Mouse (Mus musculus): ENCODE results near the gene Il2rb. TPM values are rescaled to one million over a fixed set of nuclear protein-coding genes. Genes with fewer than 3 reads are reported as not detected.

Il2rb gene
- total and polyA plus RNA-seq, 3 experiments = 0.04 TPM; not detected in 2

DNA sequence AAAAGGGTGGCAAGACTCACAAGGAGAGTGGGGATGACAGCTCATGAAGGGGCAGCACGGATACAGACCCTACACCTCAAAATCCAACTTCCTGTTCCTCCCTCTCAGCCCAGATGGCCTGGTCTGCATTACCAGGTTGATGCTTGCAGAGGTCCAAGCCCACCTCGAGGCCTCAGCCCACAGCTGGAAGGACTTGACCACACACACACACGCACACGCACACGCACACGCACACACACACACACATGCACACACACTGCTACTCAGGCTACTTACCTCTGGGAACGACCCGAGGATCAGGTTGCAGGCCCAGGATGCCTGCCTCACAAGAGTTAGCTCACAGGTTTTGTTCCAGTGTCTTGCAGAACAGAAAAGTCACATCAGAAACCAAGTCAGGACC, 5.2 kb downstream of the Il2rb start:
- H3K4me1 ChIP-seq (ENCODE audit: control insufficient read depth in 1 of 2, insufficient read depth in 2 of 2, low read length in 2 of 2) = no peaks in the 10 kb centered on the region
- peaks cover 16 to 19% of the 10 kb centered on the region in 2 experiments for H3K27me3 ChIP-seq (ENCODE audit: control insufficient read depth in 1 of 2, insufficient read depth in 2 of 2, low read length in 2 of 2)
- no peak overlapping the region for H3K9ac ChIP-seq (ENCODE audit: control insufficient read depth, low read depth, low read length, poor library complexity, severe bottlenecking)
- no peaks in the 10 kb centered on the region for H3K36me3 ChIP-seq (ENCODE audit: control insufficient read depth in 1 of 2, insufficient read depth in 2 of 2, low read length in 2 of 2)
- TF ChIP-seq GABPA (IDR thresholded peaks at IDR 0.05; ENCODE audit: low read depth, low read length) (no peak), USF2 (IDR thresholded peaks at IDR 0.05; ENCODE audit: borderline replicate concordance in 1 of 2, insufficient read depth in 1 of 2, low read depth in 1 of 2, low read length in 2 of 2) (no peak), ETS1 (IDR thresholded peaks at IDR 0.05; ENCODE audit: low read depth, low read length) (no peak), ZC3H11A (IDR thresholded peaks at IDR 0.05; ENCODE audit: low read depth, low read length) (no peak), JUND (IDR thresholded peaks at IDR 0.05; ENCODE audit: low read depth, low read length) (no peak), SIN3A (IDR thresholded peaks at IDR 0.05; ENCODE audit: low read length) (no peak), RCOR1 (IDR thresholded peaks at IDR 0.05; ENCODE audit: low read depth, low read length) (no peak), POLR2AphosphoS5 (IDR thresholded peaks at IDR 0.05; ENCODE audit: borderline replicate concordance, low read depth, low read length) (no peak), UBTF (IDR thresholded peaks at IDR 0.05; ENCODE audit: borderline replicate concordance, insufficient read depth, low read depth, low read length) (no peak), USF1 (IDR thresholded peaks at IDR 0.05; ENCODE audit: low read depth, low read length) (no peak), MAZ (IDR thresholded peaks at IDR 0.05; ENCODE audit: low read depth, low read length) (no peak), GATA1 (IDR thresholded peaks at IDR 0.05; ENCODE audit: low read depth, low read length) (no peak), ELF1 (IDR thresholded peaks at IDR 0.05; ENCODE audit: low read depth, low read length) (no peak), NELFE (IDR thresholded peaks at IDR 0.05; ENCODE audit: low read depth, low read length) (no peak), CTCF (IDR thresholded peaks at IDR 0.05 in 2 of 3, conservative IDR thresholded peaks at IDR 0.05 in 1 of 3; ENCODE audit: control insufficient read depth in 1 of 3, insufficient read depth in 1 of 3, low read depth in 2 of 3, low read length in 3 of 3, poor library complexity in 1 of 3, severe bottlenecking in 1 of 3) (no peak), E2F4 (IDR thresholded peaks at IDR 0.05; ENCODE audit: borderline replicate concordance, low read depth, low read length) (no peak), TCF12 (IDR thresholded peaks at IDR 0.05; ENCODE audit: low read depth, low read length) (no peak), ZMIZ1 (IDR thresholded peaks at IDR 0.05; ENCODE audit: low read depth, low read length) (no peak), MXI1 (IDR thresholded peaks at IDR 0.05; ENCODE audit: low read depth, low read length) (no peak)
- no peaks in the 10 kb centered on the region for H3K9me3 ChIP-seq (replicated peaks; ENCODE audit: insufficient read depth, low read length)
- no peak overlapping the region for H3K27ac ChIP-seq (ENCODE audit: control insufficient read depth, low read depth, low read length)
- no peak overlapping the region for H3K4me3 ChIP-seq (ENCODE audit: control insufficient read depth in 1 of 2, insufficient read depth in 1 of 2, low read depth in 2 of 2, low read length in 2 of 2)
- H3K79me2 ChIP-seq (ENCODE audit: control insufficient read depth, insufficient read depth, low read length, poor library complexity) = no peaks in the 10 kb centered on the region
- DNase-seq (ENCODE audit: low read depth, low spot score) = no peak

DNA sequence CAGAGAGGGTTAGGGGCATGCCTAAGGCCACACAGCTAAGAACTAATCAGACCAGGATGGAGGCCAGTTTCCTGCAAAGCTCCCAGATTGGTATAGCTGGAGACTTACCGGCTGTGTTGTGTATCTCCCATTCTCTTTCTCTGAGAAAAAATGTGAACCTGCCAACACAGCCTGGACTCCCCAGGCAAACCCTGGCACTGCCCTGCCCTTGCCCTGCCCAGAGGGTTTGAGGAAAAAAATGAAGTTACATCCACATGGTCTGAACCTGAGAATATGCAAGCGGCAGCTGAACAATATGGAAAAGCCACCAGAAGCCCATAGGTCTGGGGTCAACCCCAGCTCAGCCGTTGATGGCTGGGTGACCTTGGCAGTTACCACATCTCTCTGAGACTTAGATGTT, 5.8 kb downstream of the Il2rb start:
- H3K9me3 ChIP-seq (replicated peaks; ENCODE audit: insufficient read depth, low read length) = no peaks in the 10 kb centered on the region

More for the DNA sequence above, 5.8 kb downstream of the Il2rb start:
- H3K4me1 ChIP-seq (ENCODE audit: control insufficient read depth in 1 of 2, insufficient read depth in 2 of 2, low read length in 2 of 2) = no peaks in the 10 kb centered on the region
- TF ChIP-seq ZC3H11A (IDR thresholded peaks at IDR 0.05; ENCODE audit: low read depth, low read length) (no peak), HCFC1 (IDR thresholded peaks at IDR 0.05; ENCODE audit: low read depth, low read length) (no peak), ETS1 (IDR thresholded peaks at IDR 0.05; ENCODE audit: low read depth, low read length) (no peak)
- H3K9ac ChIP-seq (ENCODE audit: control insufficient read depth, low read depth, low read length, poor library complexity, severe bottlenecking) = no peak overlapping the region
- H3K79me2 ChIP-seq (ENCODE audit: control insufficient read depth, insufficient read depth, low read length, poor library complexity) = no peaks in the 10 kb centered on the region
- no peak for DNase-seq (ENCODE audit: low read depth, low spot score)
- H3K27me3 ChIP-seq (ENCODE audit: control insufficient read depth in 1 of 2, insufficient read depth in 2 of 2, low read length in 2 of 2) = peaks cover 17 to 19% of the 10 kb centered on the region in 2 experiments
- no peak overlapping the region for H3K4me3 ChIP-seq (ENCODE audit: control insufficient read depth in 1 of 2, insufficient read depth in 1 of 2, low read depth in 2 of 2, low read length in 2 of 2)
- no peak overlapping the region for H3K27ac ChIP-seq (ENCODE audit: control insufficient read depth, low read depth, low read length)
- H3K36me3 ChIP-seq (ENCODE audit: control insufficient read depth in 1 of 2, insufficient read depth in 2 of 2, low read length in 2 of 2) = no peaks in the 10 kb centered on the region

Measured in MEL (cell line).